Mouse (Mus musculus): ENCODE results near the gene Tbc1d13. TPM values are rescaled to one million over a fixed set of nuclear protein-coding genes. Genes with fewer than 3 reads are reported as not detected.
"Not testable (repeated sequence)": the region's sequence is repeated elsewhere in the genome, so short reads cannot be mapped to it uniquely, and the experiment has no call there.

The Tbc1d13 gene
- total RNA-seq, 1 experiment from 2014 or later, result 31.4 TPM

- no peak for ATAC-seq (replicated peaks in 1 of 2; ENCODE audit: insufficient read depth in 1 of 2, low FRiP score in 2 of 2, low TSS enrichment in 1 of 2, low read depth in 1 of 2, poor library complexity in 2 of 2, severe bottlenecking in 2 of 2)
These were observed 33.1 kb downstream of the Tbc1d13 start for GRCm38 (mm10) chr2:30166677-30167076.

DNA sequence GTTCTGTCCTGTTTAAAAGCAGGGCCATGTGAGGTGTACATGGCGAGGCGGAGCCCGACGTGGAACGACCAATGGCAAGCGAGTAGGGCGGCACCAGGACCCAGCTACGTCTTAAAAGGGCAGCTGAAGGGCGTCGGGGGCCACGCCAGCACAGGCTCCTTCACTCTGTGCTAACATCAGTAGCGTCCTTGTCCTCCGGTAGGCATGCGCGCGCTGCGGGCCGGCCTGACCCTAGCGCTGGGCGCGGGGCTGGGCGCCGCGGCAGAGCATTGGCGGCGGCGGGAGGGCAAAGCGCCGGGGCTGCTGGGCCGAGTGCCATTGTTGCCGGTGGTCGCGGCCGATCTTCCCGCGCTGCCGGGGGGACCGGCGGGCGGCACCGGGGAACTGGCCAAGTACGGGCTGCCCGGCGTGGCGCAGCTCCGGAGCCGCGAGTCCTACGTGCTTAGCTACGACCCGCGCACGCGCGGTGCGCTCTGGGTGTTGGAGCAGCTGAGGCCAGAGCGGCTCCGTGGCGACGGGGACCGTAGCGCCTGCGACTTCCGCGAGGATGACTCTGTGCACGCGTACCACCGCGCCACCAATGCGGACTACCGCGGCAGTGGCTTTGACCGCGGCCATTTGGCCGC, 37.9 kb downstream of the Tbc1d13 start, which contains the start of gene Endog:
Gene Endog, plus strand, starts transcription at position 123 of the 626 bp plus-strand sequence.
- ATAC-seq (replicated peaks in 1 of 2; ENCODE audit: insufficient read depth in 1 of 2, low FRiP score in 2 of 2, low TSS enrichment in 1 of 2, low read depth in 1 of 2, poor library complexity in 2 of 2, severe bottlenecking in 2 of 2), result peak; percentile 77 to 79

DNA sequence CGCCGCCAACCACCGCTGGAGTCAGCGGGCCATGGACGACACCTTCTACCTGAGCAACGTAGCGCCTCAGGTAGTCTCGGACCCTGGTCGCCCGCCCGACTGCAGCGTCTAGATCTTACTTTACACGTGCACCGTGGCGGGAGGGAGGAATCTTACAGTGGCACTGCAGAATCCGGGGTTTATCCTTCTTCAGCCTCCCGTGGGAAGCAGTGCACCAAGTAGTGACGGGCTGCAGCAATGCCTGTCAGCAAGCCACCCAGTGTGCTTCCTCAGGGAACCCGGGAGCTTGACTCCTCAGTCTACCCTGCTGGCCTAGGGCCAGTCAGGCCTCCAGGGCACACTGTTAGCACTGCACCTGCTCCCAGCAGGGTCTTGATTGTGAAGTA, 38.4 kb downstream of the Tbc1d13 start:
- no peak for ATAC-seq (replicated peaks in 1 of 2; ENCODE audit: insufficient read depth in 1 of 2, low FRiP score in 2 of 2, low TSS enrichment in 1 of 2, low read depth in 1 of 2, poor library complexity in 2 of 2, severe bottlenecking in 2 of 2)

DNA sequence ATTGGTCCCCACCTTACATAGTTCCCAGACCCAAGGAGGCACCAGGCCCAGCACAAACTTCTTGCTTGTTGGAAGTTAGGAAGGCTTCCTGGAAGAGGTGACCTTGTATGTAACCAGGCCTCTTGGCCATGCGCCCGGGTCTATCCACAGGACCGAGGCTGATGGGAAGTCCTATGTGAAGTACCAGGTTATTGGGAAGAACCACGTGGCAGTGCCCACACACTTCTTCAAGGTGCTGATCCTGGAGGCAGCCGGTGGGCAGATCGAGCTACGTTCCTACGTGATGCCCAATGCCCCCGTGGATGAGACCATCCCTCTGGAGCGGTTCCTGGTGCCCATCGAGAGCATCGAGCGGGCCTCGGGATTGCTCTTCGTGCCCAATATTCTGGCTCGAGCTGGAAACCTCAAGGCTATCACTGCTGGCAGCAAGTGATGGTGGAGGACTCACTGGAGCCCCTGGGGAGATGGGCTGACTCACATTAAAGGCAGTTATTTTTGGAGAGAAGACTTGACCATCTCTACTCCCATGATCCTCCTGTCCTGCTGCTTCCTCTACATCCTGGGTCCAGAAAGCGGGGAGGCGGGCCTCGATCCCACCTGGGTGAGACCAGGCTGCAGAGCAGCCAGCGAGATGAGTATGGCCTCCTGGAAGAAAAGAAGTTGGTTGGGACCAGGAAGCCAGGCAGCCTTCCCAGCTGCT, 40.1 kb downstream of the Tbc1d13 start:
- no peak for ATAC-seq (replicated peaks in 1 of 2; ENCODE audit: insufficient read depth in 1 of 2, low FRiP score in 2 of 2, low TSS enrichment in 1 of 2, low read depth in 1 of 2, poor library complexity in 2 of 2, severe bottlenecking in 2 of 2)

DNA sequence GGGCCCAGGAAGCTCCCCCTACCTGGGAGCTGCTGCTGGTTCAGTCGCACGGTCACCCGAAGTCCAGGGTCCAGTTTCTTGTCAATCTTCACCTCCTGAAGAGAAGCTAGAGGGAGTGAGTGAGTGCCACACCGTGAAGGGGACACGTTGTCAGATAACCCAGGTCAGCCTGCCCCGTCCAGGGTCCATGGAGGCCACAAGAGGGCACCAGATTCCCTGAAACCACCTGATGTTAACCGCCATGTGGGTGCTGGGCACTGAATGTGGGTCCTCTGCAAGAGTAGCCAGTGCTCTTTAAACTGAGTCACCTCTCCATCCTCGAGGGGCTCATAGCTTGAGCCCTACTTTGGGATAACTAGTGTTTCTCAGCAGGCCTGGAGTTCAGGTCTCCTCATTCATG, 42.4 kb downstream of the Tbc1d13 start:
- no peak for ATAC-seq (replicated peaks in 1 of 2; ENCODE audit: insufficient read depth in 1 of 2, low FRiP score in 2 of 2, low TSS enrichment in 1 of 2, low read depth in 1 of 2, poor library complexity in 2 of 2, severe bottlenecking in 2 of 2)

GRCm38 (mm10) chr2:30176561-30176960, 43.0 kb downstream of the Tbc1d13 start:
- ATAC-seq (replicated peaks in 1 of 2; ENCODE audit: insufficient read depth in 1 of 2, low FRiP score in 2 of 2, low TSS enrichment in 1 of 2, low read depth in 1 of 2, poor library complexity in 2 of 2, severe bottlenecking in 2 of 2), result no peak

- peak; percentile 98 to 99 for ATAC-seq (replicated peaks in 1 of 2; ENCODE audit: insufficient read depth in 1 of 2, low FRiP score in 2 of 2, low TSS enrichment in 1 of 2, low read depth in 1 of 2, poor library complexity in 2 of 2, severe bottlenecking in 2 of 2)
These were observed 44.4 kb downstream of the Tbc1d13 start, which contains the start of gene Spout1 for GRCm38 (mm10) chr2:30177700-30178675. TSS of gene Spout1 (minus strand) at chr2:30178459.

DNA sequence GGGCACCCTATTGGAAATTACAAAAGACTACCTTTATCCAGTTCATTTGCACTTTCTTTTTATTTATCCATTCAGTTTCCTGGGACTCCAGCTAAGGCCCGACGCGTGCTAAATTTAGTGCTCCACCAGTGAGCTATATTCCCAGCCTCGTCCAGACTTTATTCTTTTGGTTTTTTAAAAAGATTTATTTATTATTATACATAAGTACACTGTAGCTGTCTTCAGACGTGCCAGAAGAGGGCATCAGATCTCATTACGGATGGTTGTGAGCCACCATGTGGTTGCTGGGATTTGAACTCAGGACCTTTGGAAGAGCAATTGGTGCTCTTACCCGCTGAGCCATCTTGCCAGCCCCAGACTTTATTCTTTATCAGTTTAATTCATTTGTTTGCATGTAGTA, 45.2 kb downstream of the Tbc1d13 start:
- not testable (repeated sequence) for ATAC-seq (replicated peaks in 1 of 2; ENCODE audit: insufficient read depth in 1 of 2, low FRiP score in 2 of 2, low TSS enrichment in 1 of 2, low read depth in 1 of 2, poor library complexity in 2 of 2, severe bottlenecking in 2 of 2)

GRCm38 (mm10) chr2:30182424-30182823, 48.9 kb downstream of the Tbc1d13 start:
- ATAC-seq (replicated peaks in 1 of 2; ENCODE audit: insufficient read depth in 1 of 2, low FRiP score in 2 of 2, low TSS enrichment in 1 of 2, low read depth in 1 of 2, poor library complexity in 2 of 2, severe bottlenecking in 2 of 2), result no peak

- no peak for ATAC-seq (replicated peaks in 1 of 2; ENCODE audit: insufficient read depth in 1 of 2, low FRiP score in 2 of 2, low TSS enrichment in 1 of 2, low read depth in 1 of 2, poor library complexity in 2 of 2, severe bottlenecking in 2 of 2)
These were observed 50.2 kb downstream of the Tbc1d13 start for GRCm38 (mm10) chr2:30183721-30184120.

GRCm38 (mm10) chr2:30185276-30185675, 51.7 kb downstream of the Tbc1d13 start:
- no peak for ATAC-seq (replicated peaks in 1 of 2; ENCODE audit: insufficient read depth in 1 of 2, low FRiP score in 2 of 2, low TSS enrichment in 1 of 2, low read depth in 1 of 2, poor library complexity in 2 of 2, severe bottlenecking in 2 of 2)

DNA sequence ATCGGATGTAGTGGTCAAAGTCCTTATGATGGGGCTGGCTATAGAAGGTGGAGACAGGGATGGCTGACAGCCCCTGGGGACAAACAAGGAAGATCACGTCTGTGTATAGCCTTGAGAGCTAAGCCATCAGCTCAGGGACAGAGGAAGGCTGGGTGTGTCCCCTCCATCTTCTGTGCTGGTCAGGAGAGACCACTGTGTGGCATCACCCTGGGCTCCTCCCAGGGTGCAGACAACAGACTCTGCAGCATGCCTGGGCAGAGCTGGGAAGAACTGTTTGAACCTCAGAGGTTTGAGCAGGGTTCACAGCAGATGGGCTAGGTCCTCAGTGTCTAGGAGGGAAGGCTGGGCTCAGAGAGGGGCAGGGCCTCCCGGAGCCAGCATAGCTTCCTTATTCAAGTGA, 52.1 kb downstream of the Tbc1d13 start:
- ATAC-seq (replicated peaks in 1 of 2; ENCODE audit: insufficient read depth in 1 of 2, low FRiP score in 2 of 2, low TSS enrichment in 1 of 2, low read depth in 1 of 2, poor library complexity in 2 of 2, severe bottlenecking in 2 of 2), result no peak

DNA sequence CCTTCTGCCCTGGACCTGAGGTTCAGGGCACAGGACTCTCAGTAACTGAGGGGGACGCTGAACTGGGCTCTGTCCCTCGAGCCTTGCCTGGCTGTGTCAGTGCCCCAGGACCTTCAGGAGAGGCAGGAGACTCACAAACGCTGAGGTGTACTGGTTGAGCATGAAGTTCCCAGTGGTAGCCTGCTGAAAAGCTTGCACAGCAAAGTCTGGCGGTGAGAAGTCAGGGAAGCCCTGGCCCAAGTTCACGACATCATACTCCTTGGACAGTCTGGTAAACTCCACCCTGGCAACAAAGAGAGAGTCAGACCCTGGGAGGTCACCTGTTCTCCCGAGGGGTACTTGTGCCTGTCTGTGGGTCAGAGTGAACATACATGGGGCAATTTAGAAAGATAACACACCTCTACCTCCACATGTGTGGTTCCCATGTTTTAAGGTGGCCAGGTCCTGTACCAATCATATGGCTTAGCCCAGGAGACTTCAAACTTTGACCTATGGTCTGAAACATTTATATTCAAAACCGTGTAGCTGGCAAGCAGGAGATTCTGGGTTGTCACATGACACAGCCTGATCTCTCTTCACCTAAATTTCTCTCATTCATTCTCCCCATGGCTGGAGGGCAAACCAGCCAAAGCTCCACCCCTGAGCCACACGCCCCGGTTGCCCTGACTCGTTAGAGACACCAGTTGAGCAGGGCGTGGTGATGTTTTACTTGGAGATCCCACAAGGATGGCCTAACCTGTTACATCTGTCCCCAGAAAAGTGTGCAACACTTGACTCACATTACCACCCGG, 58.4 kb downstream of the Tbc1d13 start:
- ATAC-seq (replicated peaks in 1 of 2; ENCODE audit: insufficient read depth in 1 of 2, low FRiP score in 2 of 2, low TSS enrichment in 1 of 2, low read depth in 1 of 2, poor library complexity in 2 of 2, severe bottlenecking in 2 of 2), result no peak; a peak in 1 of 4 replicates

- ATAC-seq (replicated peaks in 1 of 2; ENCODE audit: insufficient read depth in 1 of 2, low FRiP score in 2 of 2, low TSS enrichment in 1 of 2, low read depth in 1 of 2, poor library complexity in 2 of 2, severe bottlenecking in 2 of 2), result no peak
These were observed 61.1 kb downstream of the Tbc1d13 start for GRCm38 (mm10) chr2:30194656-30195055.

DNA sequence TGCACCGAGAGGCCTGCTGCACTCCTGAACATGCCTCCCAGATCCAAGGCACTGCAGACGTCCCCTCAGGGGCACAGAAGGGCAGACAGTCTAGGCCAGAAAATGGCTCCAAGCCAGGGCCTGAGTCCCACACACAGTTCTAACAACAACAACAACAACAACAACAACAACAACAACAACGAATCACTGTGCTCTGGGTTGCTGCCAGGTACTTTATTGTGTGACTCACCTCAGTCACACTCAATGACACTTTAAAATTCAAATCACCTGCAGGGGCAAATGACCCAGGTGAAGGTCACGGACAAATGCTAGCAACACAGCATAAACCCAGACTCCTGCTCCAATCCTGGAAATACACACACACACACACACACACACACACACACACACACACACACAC, 64.5 kb downstream of the Tbc1d13 start:
- ATAC-seq (replicated peaks in 1 of 2; ENCODE audit: insufficient read depth in 1 of 2, low FRiP score in 2 of 2, low TSS enrichment in 1 of 2, low read depth in 1 of 2, poor library complexity in 2 of 2, severe bottlenecking in 2 of 2), result no peak

GRCm38 (mm10) chr2:30199984-30200383, 66.4 kb downstream of the Tbc1d13 start:
- no peak for ATAC-seq (replicated peaks in 1 of 2; ENCODE audit: insufficient read depth in 1 of 2, low FRiP score in 2 of 2, low TSS enrichment in 1 of 2, low read depth in 1 of 2, poor library complexity in 2 of 2, severe bottlenecking in 2 of 2)

GRCm38 (mm10) chr2:30200388-30200925, 66.9 kb downstream of the Tbc1d13 start:
- no peak for ATAC-seq (replicated peaks in 1 of 2; ENCODE audit: insufficient read depth in 1 of 2, low FRiP score in 2 of 2, low TSS enrichment in 1 of 2, low read depth in 1 of 2, poor library complexity in 2 of 2, severe bottlenecking in 2 of 2)
